12 mouse cellular contexts compared by ENCODE assay signal in genomic region chr17:27077920-27078319, GRCm38 (mm10). TPM values are rescaled to one million over a fixed set of nuclear protein-coding genes. Genes with fewer than 3 reads are reported as not detected.
DNase-seq lines count a peak whose midpoint lies in the region; ATAC-seq and TF ChIP-seq lines count a peak whose summit lies in the region.
"Had no signal": no experiment of that assay in that cellular context is flagged by ENCODE, and none has a peak within 500 bp of the region (broad histone marks: within the 10 kb centered on the region; RNA-seq: fewer than 3 reads in every experiment).

No protein-coding gene starts in this region.

- H3K4me3 ChIP-seq in cerebellum, adult 2 months (replicated peaks; ENCODE audit: insufficient read depth, low read depth, low read length) = no peak overlapping the region
- H3K4me3 ChIP-seq in lung, adult 2 months (replicated peaks; ENCODE audit: extremely low read depth, low read depth, low read length) = no peak overlapping the region
- no peak overlapping the region for H3K4me3 ChIP-seq in ES-Bruce4 (ENCODE audit: low read depth, low read length)
- no peak overlapping the region for H3K4me3 ChIP-seq in hindbrain, embryonic 14.5 days (replicated peaks; ENCODE audit: low read length)
- H3K4me3 ChIP-seq: forebrain, embryonic 15.5 days; limb, embryonic 12.5 days had no signal

- no peak overlapping the region for H3K9ac ChIP-seq in ES-Bruce4 (ENCODE audit: low read depth, poor library complexity, severe bottlenecking)
- H3K9ac ChIP-seq in hindbrain, embryonic 14.5 days = no peak overlapping the region
- H3K9ac ChIP-seq: forebrain, embryonic 15.5 days; limb, embryonic 12.5 days had no signal

- no peaks in the 10 kb centered on the region for H3K27me3 ChIP-seq in cerebellum, adult 2 months (ENCODE audit: control insufficient read depth, insufficient read depth, low read length)
- no peaks in the 10 kb centered on the region for H3K27me3 ChIP-seq in ES-Bruce4 (ENCODE audit: control insufficient read depth, insufficient read depth, low read length, poor library complexity, severe bottlenecking)
- H3K27me3 ChIP-seq in hindbrain, embryonic 14.5 days (ENCODE audit: control insufficient read depth, insufficient read depth, low read length) = no peaks in the 10 kb centered on the region
- H3K27me3 ChIP-seq: forebrain, embryonic 15.5 days; limb, embryonic 12.5 days had no signal

- no peak for DNase-seq in cerebellum, adult 2 months
- DNase-seq in cerebellum, adult 11-12 months = no peak
- DNase-seq in lung, adult 2 months = no peak
- no peak for DNase-seq in lung, postnatal 25 days (ENCODE audit: low spot score)
- peak; percentile 19 for DNase-seq in forelimb bud, embryonic 11.5 days (ENCODE audit: low read depth, low spot score)
- DNase-seq in cerebellum, adult 9-10 months = no peak
- DNase-seq in hindbrain, embryonic 14.5 days (ENCODE audit: low spot score) = no peak
- DNase-seq: adrenal gland, postnatal 36 days had no signal

- WGBS in cerebellum, adult 2 months = 83% methylated on average over 6 of the region's 6 CpGs
- WGBS in lung, adult 2 months = 84% methylated on average over 6 of the region's 6 CpGs
- 81% methylated on average over 6 of the region's 6 CpGs for WGBS in hindbrain, embryonic 14.5 days

- TF ChIP-seq EP300 in ES-Bruce4 (IDR thresholded peaks at IDR 0.05; ENCODE audit: insufficient read depth, low read depth, low read length) = no peak

- H3K36me3 ChIP-seq in ES-Bruce4 (ENCODE audit: control insufficient read depth, insufficient read depth, low read length, poor library complexity, severe bottlenecking) = no peaks in the 10 kb centered on the region
- no peaks in the 10 kb centered on the region for H3K36me3 ChIP-seq in hindbrain, embryonic 14.5 days (replicated peaks; ENCODE audit: control insufficient read depth, insufficient read depth)
- H3K36me3 ChIP-seq: forebrain, embryonic 15.5 days had no signal

- no peak overlapping the region for H3K27ac ChIP-seq in cerebellum, adult 2 months (ENCODE audit: insufficient read depth, low read length)
- no peak overlapping the region for H3K27ac ChIP-seq in ES-Bruce4 (ENCODE audit: insufficient read depth, low read length)
- H3K27ac ChIP-seq in hindbrain, embryonic 14.5 days = no peak overlapping the region
- H3K27ac ChIP-seq: forebrain, embryonic 15.5 days; limb, embryonic 12.5 days had no signal

- H3K4me1 ChIP-seq in cerebellum, adult 2 months (ENCODE audit: control insufficient read depth, insufficient read depth, low read length) = peaks cover 26% of the 10 kb centered on the region
- peaks cover 7% of the 10 kb centered on the region for H3K4me1 ChIP-seq in lung, adult 2 months (ENCODE audit: control insufficient read depth, insufficient read depth, low read length)
- peaks cover 7% of the 10 kb centered on the region for H3K4me1 ChIP-seq in ES-Bruce4 (ENCODE audit: control insufficient read depth, insufficient read depth, low read length)
- H3K4me1 ChIP-seq in hindbrain, embryonic 14.5 days (replicated peaks; ENCODE audit: control insufficient read depth, insufficient read depth, low read length) = no peaks in the 10 kb centered on the region
- H3K4me1 ChIP-seq: forebrain, embryonic 15.5 days had no signal

- H3K4me2 ChIP-seq in hindbrain, embryonic 14.5 days (replicated peaks) = no peak overlapping the region
- H3K4me2 ChIP-seq: forebrain, embryonic 15.5 days; limb, embryonic 12.5 days had no signal

- TF ChIP-seq CTCF in cerebellum, adult 2 months (IDR thresholded peaks at IDR 0.05; ENCODE audit: borderline replicate concordance, insufficient read depth, low read depth, low read length) = peak; percentile 28; the same call in 1 of the 2 replicates
- TF ChIP-seq CTCF in lung, adult 2 months (IDR thresholded peaks at IDR 0.05; ENCODE audit: insufficient read depth, low read length) = 0 out of 2 replicates have a peak, but pooled peaks have one; percentile 26
- TF ChIP-seq CTCF in ES-Bruce4 (IDR thresholded peaks at IDR 0.05; ENCODE audit: low read depth, low read length) = peak; percentile 51

- no peaks in the 10 kb centered on the region for H3K9me3 ChIP-seq in ES-Bruce4 (replicated peaks; ENCODE audit: control insufficient read depth, insufficient read depth, low read length, poor library complexity, severe bottlenecking)
- no peaks in the 10 kb centered on the region for H3K9me3 ChIP-seq in hindbrain, embryonic 14.5 days (ENCODE audit: control insufficient read depth, low read length)
- H3K9me3 ChIP-seq: forebrain, embryonic 15.5 days had no signal

- no peak for ATAC-seq in hindbrain, embryonic 14.5 days (ENCODE audit: low FRiP score)
- ATAC-seq: forebrain, embryonic 15.5 days; inflammation-experienced regulatory T-cells, adult 6 months had no signal

- no peak for TF ChIP-seq POLR2A in cerebellum, adult 2 months (IDR thresholded peaks at IDR 0.05; ENCODE audit: borderline replicate concordance, insufficient read depth, low read length)
- TF ChIP-seq POLR2A in lung, adult 2 months (IDR thresholded peaks at IDR 0.05; ENCODE audit: borderline replicate concordance, extremely low read depth, low read depth, low read length) = no peak
- TF ChIP-seq POLR2A in ES-Bruce4 (IDR thresholded peaks at IDR 0.05; ENCODE audit: insufficient read depth, low read length) = no peak

RNA-seq across cellular contexts. Expression of gene Itpr3, which starts 20.8 kb away (rescaled TPM):
- polyA plus RNA-seq in cerebellum, adult 2 months (2012; rRNA removed) = 6.5 and 7.6 TPM in 2 replicates
- 22.0 and 22.5 TPM in 2 replicates for polyA plus RNA-seq in lung, adult 2 months (2012; rRNA removed)
- 17.2 and 21.9 TPM in 2 replicates for polyA plus RNA-seq in ES-Bruce4 (2011; ENCODE audit: insufficient read depth, insufficient read length, low read depth, missing spikeins)
- 1.2 and 1.8 TPM in 2 replicates for polyA plus RNA-seq in hindbrain, embryonic 14.5 days (2014; fragmentation: Nextera tagmentation; extraction: Ambion mirVana)

RNA-seq across cellular contexts. Expression of gene Bak1, which starts 49.1 kb away (rescaled TPM):
- 19.0 and 19.9 TPM in 2 replicates for polyA plus RNA-seq in cerebellum, adult 2 months (2012; rRNA removed)
- polyA plus RNA-seq in lung, adult 2 months (2012; rRNA removed) = 48.2 and 55.8 TPM in 2 replicates
- 66.6 and 78.1 TPM in 2 replicates for polyA plus RNA-seq in ES-Bruce4 (2011; ENCODE audit: insufficient read depth, insufficient read length, low read depth, missing spikeins)
- 5.9 and 6.9 TPM in 2 replicates for polyA plus RNA-seq in hindbrain, embryonic 14.5 days (2014; fragmentation: Nextera tagmentation; extraction: Ambion mirVana)

RNA-seq across cellular contexts. Expression of gene Uqcc2, which starts 55.8 kb away (rescaled TPM):
- 316 and 330 TPM in 2 replicates for polyA plus RNA-seq in cerebellum, adult 2 months (2012; rRNA removed)
- polyA plus RNA-seq in lung, adult 2 months (2012; rRNA removed) = 80.0 and 91.5 TPM in 2 replicates
- 138 and 155 TPM in 2 replicates for polyA plus RNA-seq in ES-Bruce4 (2011; ENCODE audit: insufficient read depth, insufficient read length, low read depth, missing spikeins)
- polyA plus RNA-seq in hindbrain, embryonic 14.5 days (2014; fragmentation: Nextera tagmentation; extraction: Ambion mirVana) = 359 and 406 TPM in 2 replicates
